Mouse (Mus musculus): Measurements from ENCODE around the gene Ppp3ca. TPM values are rescaled to one million over a fixed set of nuclear protein-coding genes. Genes with fewer than 3 reads are reported as not detected.
A peak's percentile ranks its signal among the peaks of the same experiment; 100 is the strongest.

The Ppp3ca gene
- polyA plus RNA-seq, 1 experiment from 2014 or later = 153 TPM

DNA sequence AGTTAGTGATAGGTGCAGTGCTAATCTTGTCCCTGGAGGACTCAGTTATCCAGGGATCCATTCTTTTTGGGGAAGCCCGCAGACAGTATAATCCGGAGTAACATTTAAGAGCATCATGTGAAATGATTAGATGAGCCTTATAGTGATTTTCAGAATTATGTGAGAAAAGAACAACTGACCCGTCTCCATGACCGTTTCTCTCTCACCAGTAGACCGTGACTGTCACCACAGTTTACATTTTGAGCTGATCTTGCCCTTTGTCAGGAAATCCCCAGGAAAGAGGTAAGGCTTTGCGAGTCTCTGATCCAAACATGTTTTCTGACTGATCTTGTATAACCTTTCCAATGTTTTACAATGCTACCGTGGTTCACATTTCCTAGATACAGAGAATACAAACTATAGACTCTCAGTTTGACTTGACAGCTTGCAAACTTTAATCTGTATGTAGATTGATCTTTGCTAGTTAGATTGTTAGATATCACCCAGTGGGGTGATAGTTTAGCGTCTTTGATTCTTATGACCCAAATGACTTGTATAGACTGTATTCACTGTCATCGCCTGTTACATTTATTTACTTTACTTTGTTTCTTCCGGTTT lies 40.5 kb downstream of the Ppp3ca start:
- WGBS = 81% methylated on average over 10 of the region's 10 CpGs
- no peaks in the 10 kb centered on the region for H3K9me3 ChIP-seq
- H3K4me1 ChIP-seq = 0 out of 2 replicates have a peak, but pooled peaks cover 5% of the 10 kb centered on the region
- no peak overlapping the region for H3K4me3 ChIP-seq
- no peak overlapping the region for H3K9ac ChIP-seq (replicated peaks)
- no peak for ATAC-seq (replicated peaks)
- H3K27ac ChIP-seq (replicated peaks) = no peak overlapping the region
- no peaks in the 10 kb centered on the region for H3K27me3 ChIP-seq
- no peak overlapping the region for H3K4me2 ChIP-seq (replicated peaks)
- no peaks in the 10 kb centered on the region for H3K36me3 ChIP-seq

DNA sequence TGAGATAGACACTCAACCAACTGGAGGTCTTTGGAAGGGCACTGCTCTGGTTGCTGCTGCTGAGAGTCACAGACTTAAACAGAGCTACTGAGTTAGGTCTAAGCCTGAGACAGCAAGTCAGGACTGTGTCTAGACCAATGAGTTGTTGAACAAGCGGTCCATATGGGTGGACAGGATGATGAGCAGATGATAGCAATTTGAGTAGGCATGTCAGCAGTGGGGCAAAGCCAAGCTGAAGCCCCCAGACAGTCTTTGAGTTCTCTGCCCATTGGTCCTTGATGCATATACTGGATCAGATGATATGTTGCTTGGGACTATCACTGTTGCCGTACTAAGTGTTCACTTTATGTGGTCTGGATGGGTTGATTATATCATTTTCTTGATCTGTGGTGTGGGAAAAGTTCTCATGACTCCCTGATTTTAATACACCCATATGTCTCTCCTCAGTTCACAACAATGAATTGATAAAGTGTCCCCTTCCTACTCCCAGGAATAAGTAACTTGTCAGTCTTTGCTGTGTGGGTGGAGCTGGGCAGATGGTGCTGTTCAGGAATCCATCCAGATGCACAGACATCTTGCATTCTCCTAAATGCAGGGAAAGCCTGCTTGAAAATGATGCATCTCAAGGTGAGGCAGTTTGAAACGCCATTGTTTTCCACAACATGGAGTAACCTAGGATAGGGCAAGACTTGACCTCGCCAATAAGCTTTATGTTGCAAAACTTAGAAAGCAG lies 44.5 kb downstream of the Ppp3ca start:
- 95% methylated on average over 4 of the region's 4 CpGs for WGBS
- no peak overlapping the region for H3K9ac ChIP-seq (replicated peaks)
- no peak overlapping the region for H3K4me2 ChIP-seq (replicated peaks)
- ATAC-seq (replicated peaks) = no peak
- H3K4me1 ChIP-seq = 0 out of 2 replicates have a peak, but pooled peaks cover 4% of the 10 kb centered on the region
- no peaks in the 10 kb centered on the region for H3K36me3 ChIP-seq
- H3K9me3 ChIP-seq = no peaks in the 10 kb centered on the region
- no peak overlapping the region for H3K4me3 ChIP-seq
- H3K27ac ChIP-seq (replicated peaks) = no peak overlapping the region
- no peaks in the 10 kb centered on the region for H3K27me3 ChIP-seq

DNA sequence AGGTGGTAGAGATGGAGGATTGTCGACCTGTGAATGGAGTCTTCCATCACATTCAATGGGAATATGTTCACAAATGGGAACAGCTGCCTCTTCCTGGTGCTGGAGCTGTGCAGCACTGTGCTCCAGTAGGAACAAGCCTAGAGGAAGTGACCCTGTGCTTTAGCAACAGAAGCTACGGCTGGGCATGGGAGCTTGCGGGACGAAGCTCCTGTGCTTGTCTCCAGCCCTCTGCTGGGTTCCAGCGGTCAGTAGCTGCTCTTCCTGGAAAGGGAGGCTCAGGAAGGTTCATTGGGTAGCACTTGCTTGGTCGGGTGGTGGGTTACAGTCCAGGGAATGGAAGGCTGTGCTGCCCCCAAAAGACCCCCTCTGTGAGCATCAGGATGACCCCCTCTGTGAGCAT lies 46.3 kb downstream of the Ppp3ca start:
- Histone ChIP-seq H3K4me1 (0 out of 2 replicates have a peak, but pooled peaks cover 5% of the 10 kb centered on the region), H3K9ac (replicated peaks) (no peak overlapping the region), H3K27ac (replicated peaks) (no peak overlapping the region), H3K27me3 (no peaks in the 10 kb centered on the region), H3K36me3 (no peaks in the 10 kb centered on the region), H3K4me2 (replicated peaks) (no peak overlapping the region), H3K4me3 (no peak overlapping the region), H3K9me3 (no peaks in the 10 kb centered on the region)
- 0 out of 2 replicates have a peak, but pooled peaks have one; percentile 19 for ATAC-seq (replicated peaks)
- WGBS = 84% methylated on average over 6 of the region's 6 CpGs

DNA sequence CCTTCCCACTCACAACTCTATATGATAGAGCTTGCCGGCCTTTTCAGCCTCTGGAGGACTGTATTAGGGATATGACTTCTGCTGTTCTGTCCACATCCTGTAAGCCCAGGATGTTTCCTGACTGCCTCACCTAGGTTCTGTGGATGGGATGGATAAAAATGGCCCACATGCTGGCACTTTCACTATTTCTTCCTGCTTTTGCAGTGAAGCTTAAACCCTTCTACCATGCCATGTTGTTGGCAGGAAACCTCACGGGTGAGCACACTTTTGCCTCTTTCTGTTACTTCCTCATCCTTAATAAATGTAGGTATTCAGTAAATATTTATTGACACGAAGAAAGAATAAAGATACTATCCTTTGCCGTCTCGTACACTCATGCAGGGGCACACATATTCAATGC lies 48.5 kb downstream of the Ppp3ca start:
- no peak overlapping the region for H3K4me3 ChIP-seq
- H3K9ac ChIP-seq (replicated peaks) = no peak overlapping the region
- 0 out of 2 replicates have a peak, but pooled peaks cover 10% of the 10 kb centered on the region for H3K4me1 ChIP-seq
- H3K27me3 ChIP-seq = no peaks in the 10 kb centered on the region
- no peak for ATAC-seq (replicated peaks)
- WGBS = 94% methylated on average over 5 of the region's 5 CpGs
- no peak overlapping the region for H3K27ac ChIP-seq (replicated peaks)
- H3K9me3 ChIP-seq = no peaks in the 10 kb centered on the region
- H3K36me3 ChIP-seq = no peaks in the 10 kb centered on the region
- no peak overlapping the region for H3K4me2 ChIP-seq (replicated peaks)

DNA sequence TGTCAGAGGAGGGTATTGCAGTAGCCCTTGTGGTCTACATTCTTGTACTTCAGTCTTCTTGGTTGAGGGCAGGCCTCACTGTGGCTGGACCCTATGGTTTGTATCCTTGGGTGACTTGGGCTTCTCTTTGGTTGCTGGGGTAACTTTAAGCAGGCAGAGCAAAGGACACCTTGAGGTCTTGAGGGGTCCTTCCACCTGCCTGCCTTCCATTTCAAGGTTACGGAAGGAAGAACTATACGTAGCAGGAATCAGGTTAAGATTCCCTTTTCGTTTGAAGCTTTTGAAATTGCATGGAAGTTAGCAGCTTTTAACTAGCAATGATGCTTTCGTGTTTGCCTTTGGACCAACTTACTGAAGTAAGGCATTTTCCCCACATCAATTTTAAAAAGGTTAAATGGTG lies 51.3 kb downstream of the Ppp3ca start:
- Histone ChIP-seq H3K27me3 (no peaks in the 10 kb centered on the region), H3K9me3 (no peaks in the 10 kb centered on the region), H3K9ac (replicated peaks) (no peak overlapping the region), H3K4me2 (replicated peaks) (no peak overlapping the region), H3K27ac (replicated peaks) (no peak overlapping the region), H3K4me1 (0 out of 2 replicates have a peak, but pooled peaks cover 9% of the 10 kb centered on the region), H3K4me3 (no peak overlapping the region), H3K36me3 (no peaks in the 10 kb centered on the region)
- WGBS = 94% methylated on average over 4 of the region's 4 CpGs
- no peak for ATAC-seq (replicated peaks)

DNA sequence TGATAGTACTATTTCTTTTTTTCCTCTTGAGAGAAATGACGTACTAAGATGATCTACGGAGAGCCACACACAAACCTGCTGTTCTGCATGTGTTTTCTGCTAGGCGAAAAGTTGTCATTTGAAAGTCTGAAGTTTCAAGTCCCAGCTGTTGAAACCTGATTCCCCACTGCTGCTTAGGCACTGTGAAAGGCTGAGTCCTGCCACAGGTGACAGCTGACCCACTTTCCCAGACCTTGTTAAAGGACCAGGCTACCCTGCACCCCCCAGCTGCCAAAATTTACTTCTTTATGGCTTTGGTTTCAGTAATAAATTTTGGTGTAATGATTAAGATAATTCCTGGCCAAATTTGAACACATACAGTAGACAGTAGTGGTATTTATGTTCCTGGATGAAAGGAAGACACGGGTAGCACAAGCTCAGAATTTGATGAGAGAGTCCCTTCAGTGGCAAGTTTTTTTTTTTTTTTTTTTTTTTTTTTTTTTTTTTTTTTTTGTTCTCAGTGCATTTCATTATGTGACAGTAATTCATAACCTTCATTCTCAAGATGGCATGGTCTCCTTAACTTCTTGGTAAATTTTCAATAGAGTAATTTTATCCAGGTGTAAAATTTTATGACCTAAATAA lies 52.0 kb downstream of the Ppp3ca start:
- 72% methylated on average over 4 of the region's 4 CpGs for WGBS
- 0 out of 2 replicates have a peak, but pooled peaks cover 2% of the 10 kb centered on the region for H3K36me3 ChIP-seq
- no peak for ATAC-seq (replicated peaks)
- H3K27ac ChIP-seq (replicated peaks) = no peak overlapping the region
- no peak overlapping the region for H3K9ac ChIP-seq (replicated peaks)
- no peak overlapping the region for H3K4me2 ChIP-seq (replicated peaks)
- H3K4me1 ChIP-seq = 0 out of 2 replicates have a peak, but pooled peaks cover 6% of the 10 kb centered on the region
- H3K9me3 ChIP-seq = no peaks in the 10 kb centered on the region
- no peak overlapping the region for H3K4me3 ChIP-seq
- H3K27me3 ChIP-seq = no peaks in the 10 kb centered on the region

DNA sequence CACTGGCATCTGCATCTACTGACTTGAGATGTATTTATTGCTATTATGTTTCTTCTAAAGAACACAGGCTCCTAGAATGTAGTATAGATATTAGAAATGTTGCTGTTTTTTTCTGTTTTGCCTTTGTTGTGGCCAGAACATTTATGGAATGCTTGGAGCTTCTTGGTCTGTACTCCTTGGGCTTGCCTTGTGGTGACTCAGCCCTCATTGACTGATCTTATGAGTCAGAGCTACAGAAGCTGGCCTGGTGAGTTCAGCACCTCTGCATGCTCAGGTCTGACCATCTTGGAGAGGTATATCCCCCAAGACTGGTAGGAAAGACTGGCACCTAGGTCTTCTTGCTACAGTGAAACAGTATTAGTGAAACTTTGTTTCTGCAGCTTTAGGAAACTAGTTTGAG lies 52.6 kb downstream of the Ppp3ca start:
- Histone ChIP-seq H3K27me3 (no peaks in the 10 kb centered on the region), H3K4me3 (no peak overlapping the region), H3K36me3 (0 out of 2 replicates have a peak, but pooled peaks cover 2% of the 10 kb centered on the region), H3K9ac (replicated peaks) (no peak overlapping the region), H3K27ac (replicated peaks) (no peak overlapping the region), H3K4me2 (replicated peaks) (no peak overlapping the region), H3K9me3 (no peaks in the 10 kb centered on the region), H3K4me1 (0 out of 2 replicates have a peak, but pooled peaks cover 6% of the 10 kb centered on the region)
- ATAC-seq (replicated peaks) = no peak

DNA sequence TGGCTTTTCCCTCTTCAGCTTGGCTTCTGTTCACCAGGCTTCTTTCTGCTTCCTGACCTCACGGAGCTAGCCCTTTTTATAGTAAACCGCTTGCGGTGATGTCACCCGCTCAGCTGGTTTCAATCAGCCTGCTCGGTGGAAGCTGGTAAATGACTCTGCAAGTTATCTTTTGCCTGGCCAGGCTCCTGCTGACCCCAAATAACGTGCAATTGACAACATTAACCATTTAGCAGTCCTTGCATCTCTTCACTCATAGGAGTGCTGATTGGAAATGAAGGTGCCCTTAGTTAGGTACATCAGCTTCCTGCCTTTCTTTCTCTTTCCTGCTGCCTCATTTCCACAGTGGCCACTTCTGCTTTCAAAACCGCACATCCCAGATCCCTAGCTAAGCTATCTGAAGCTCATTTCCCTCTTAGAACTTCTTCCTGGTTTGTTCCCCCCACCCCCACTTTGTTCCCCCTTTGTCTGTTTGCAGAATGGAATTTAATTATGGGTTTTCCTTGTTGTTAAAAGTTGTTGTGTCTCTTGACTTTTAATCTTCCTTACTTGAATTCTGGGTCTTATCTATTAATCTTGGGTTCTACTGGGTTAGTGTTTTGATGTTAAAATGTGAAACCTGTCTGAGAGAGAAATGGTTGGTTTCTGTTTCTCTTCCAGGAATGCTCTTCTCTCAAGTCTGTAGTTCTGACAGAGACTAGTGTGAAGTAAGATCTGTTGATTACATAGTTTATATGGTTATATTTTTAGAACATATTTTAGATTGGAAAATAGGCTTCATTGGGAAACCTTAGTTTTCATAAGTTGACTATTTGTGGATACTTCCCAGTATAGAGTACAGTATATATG lies 55.6 kb downstream of the Ppp3ca start:
- no peak overlapping the region for H3K4me2 ChIP-seq (replicated peaks)
- H3K4me1 ChIP-seq = 0 out of 2 replicates have a peak, but pooled peaks cover 6% of the 10 kb centered on the region
- WGBS = 67% methylated on average over 7 of the region's 7 CpGs
- H3K9ac ChIP-seq (replicated peaks) = no peak overlapping the region
- no peaks in the 10 kb centered on the region for H3K27me3 ChIP-seq
- H3K9me3 ChIP-seq = no peaks in the 10 kb centered on the region
- no peak for ATAC-seq (replicated peaks)
- H3K27ac ChIP-seq (replicated peaks) = no peak overlapping the region
- 0 out of 2 replicates have a peak, but pooled peaks cover 2% of the 10 kb centered on the region for H3K36me3 ChIP-seq
- no peak overlapping the region for H3K4me3 ChIP-seq

DNA sequence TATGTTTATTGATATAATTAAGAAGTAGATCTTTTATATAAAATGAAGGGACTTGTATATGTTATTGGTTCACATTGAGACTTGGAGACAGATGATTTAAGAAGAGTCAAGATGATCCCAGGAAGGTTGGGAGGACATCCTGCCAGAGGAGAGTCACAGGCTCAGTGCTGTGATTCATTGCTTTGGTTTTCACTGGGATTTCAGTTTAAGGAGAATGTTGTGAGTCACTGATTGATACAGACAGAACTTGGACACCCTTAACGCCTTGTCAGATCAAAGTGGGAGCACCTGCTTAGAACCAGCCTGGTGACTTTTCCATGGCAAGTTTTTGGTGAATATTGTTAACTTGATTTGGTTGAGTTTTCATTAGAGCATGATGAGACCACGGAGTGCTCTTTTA lies 58.0 kb downstream of the Ppp3ca start:
- 91% methylated on average over 2 of the region's 2 CpGs for WGBS
- H3K4me2 ChIP-seq (replicated peaks) = no peak overlapping the region
- H3K27me3 ChIP-seq = no peaks in the 10 kb centered on the region
- H3K27ac ChIP-seq (replicated peaks) = no peak overlapping the region
- 0 out of 2 replicates have a peak, but pooled peaks cover 2% of the 10 kb centered on the region for H3K36me3 ChIP-seq
- H3K4me1 ChIP-seq = peaks cover 3% of the 10 kb centered on the region; the same call in 1 of the 2 replicates
- H3K4me3 ChIP-seq = no peak overlapping the region
- H3K9me3 ChIP-seq = no peaks in the 10 kb centered on the region
- H3K9ac ChIP-seq (replicated peaks) = no peak overlapping the region
- no peak for ATAC-seq (replicated peaks)

DNA sequence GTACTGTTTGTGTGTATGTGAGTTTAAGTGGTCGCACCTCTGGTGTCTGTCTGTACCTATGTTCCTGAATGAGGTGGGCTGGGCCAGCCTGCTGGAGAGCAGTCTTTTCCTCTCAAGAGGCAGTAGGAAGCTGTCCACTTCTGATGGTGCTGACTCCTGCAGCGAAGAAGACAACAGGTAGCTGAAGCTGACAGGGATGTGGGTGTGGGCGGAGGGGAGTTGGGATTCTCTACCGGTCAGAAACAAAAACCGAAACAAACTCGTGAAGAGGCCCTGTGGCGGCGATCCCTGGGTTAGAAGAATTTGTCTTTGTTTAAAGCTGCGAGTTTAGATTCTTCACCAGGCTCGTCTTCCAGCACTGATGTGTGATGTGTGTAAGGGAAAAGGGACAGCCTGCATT lies 60.1 kb downstream of the Ppp3ca start:
- Histone ChIP-seq H3K4me1 (peaks cover 7% of the 10 kb centered on the region; the same call in 1 of the 2 replicates), H3K27ac (replicated peaks) (no peak overlapping the region), H3K9ac (replicated peaks) (no peak overlapping the region), H3K4me3 (no peak overlapping the region), H3K36me3 (0 out of 2 replicates have a peak, but pooled peaks cover 2% of the 10 kb centered on the region), H3K4me2 (replicated peaks) (no peak overlapping the region), H3K9me3 (no peaks in the 10 kb centered on the region), H3K27me3 (no peaks in the 10 kb centered on the region)
- no peak for ATAC-seq (replicated peaks)
- WGBS = 58% methylated on average over 10 of the region's 10 CpGs

DNA sequence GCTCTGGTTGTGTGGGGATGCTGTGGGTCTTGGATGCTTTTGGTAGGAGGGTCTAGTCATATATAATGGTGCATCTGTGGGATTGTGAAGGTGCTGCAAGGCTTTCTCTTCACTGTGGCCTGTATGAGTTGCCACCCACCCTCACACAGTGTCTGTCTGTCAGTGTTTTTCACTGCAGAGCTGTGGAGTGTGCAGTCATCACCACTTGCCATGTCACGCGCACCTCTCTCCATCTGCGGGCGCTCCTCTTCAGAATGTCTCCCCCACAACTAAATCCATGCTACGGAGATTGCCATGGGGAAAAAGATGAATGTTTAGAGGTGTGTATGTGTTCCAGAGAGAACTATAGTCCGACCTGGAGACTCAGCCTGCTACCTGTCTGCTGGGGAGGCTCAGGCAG lies 61.7 kb downstream of the Ppp3ca start:
- Histone ChIP-seq H3K4me2 (replicated peaks) (no peak overlapping the region), H3K36me3 (no peaks in the 10 kb centered on the region), H3K4me3 (no peak overlapping the region), H3K9ac (replicated peaks) (no peak overlapping the region), H3K9me3 (no peaks in the 10 kb centered on the region), H3K27ac (replicated peaks) (no peak overlapping the region), H3K4me1 (peaks cover 13% of the 10 kb centered on the region), H3K27me3 (no peaks in the 10 kb centered on the region)
- 93% methylated on average over 6 of the region's 6 CpGs for WGBS
- ATAC-seq (replicated peaks) = no peak
